Mouse (Mus musculus) olfactory bulb, adult 2 months (tissue): ENCODE measurements around the gene Lrrc10. TPM values are rescaled to one million over a fixed set of nuclear protein-coding genes. Genes with fewer than 3 reads are reported as not detected.
"Not testable (repeated sequence)": the region's sequence is repeated elsewhere in the genome, so short reads cannot be mapped to it uniquely, and the experiment has no call there.

Experiments
- H3K27ac ChIP-seq: fragments of 200-500 bp; 2 replicates; pipeline ENCODE4 v1.5.1; 2012; ENCODE audit warnings: low read depth, low read length; ENCODE audit not compliant: insufficient read depth
- H3K4me1 ChIP-seq: fragments of 200-500 bp; 2 replicates; pipeline ENCODE4 v1.6.1; 2012; ENCODE audit warnings: low read length; ENCODE audit not compliant: control insufficient read depth, insufficient read depth
- H3K4me3 ChIP-seq: fragments of 200-500 bp; 2 replicates; pipeline ENCODE4 v1.5.1; 2012; ENCODE audit warnings: mild to moderate bottlenecking, low read depth, low read length, moderate library complexity; ENCODE audit not compliant: insufficient read depth
- CTCF ChIP-seq: fragments of 200-500 bp; IDR thresholded peaks from 2 replicates; pipeline ENCODE4 v1.5.1; 2012; ENCODE audit warnings: low read depth, mild to moderate bottlenecking, low read length, moderate library complexity; ENCODE audit not compliant: insufficient read depth
- POLR2A ChIP-seq: fragments of 200-500 bp; IDR thresholded peaks from 2 replicates; pipeline ENCODE4 v1.6.1; 2012; ENCODE audit warnings: mild to moderate bottlenecking, low read depth, low read length, moderate library complexity; ENCODE audit not compliant: insufficient read depth
- WGBS: fragments of 180-500 bp; shearing (Covaris S2); methylation state at CpG from one replicate; pipeline ENCODE4 v1.1.7; 2018; 5-methylcytosine and 5-hydroxymethylcytosine counted together
- polyA plus RNA-seq: library from polyadenylated mRNA; stranded (reverse); fragments of >200 nt; gene quantifications from 2 replicates; pipeline ENCODE4 v1.2.4, GENCODE M21; 2012; ENCODE audit warnings: low replicate concordance; ENCODE audit not compliant: missing spikeins, insufficient read depth, insufficient read length

Gene Lrrc10
- polyA plus RNA-seq, 1 experiment, result not detected

- no peak for TF ChIP-seq POLR2A
- no peak for TF ChIP-seq CTCF
- H3K4me3 ChIP-seq, result no peak overlapping the region
- no peak overlapping the region for H3K27ac ChIP-seq
- peaks cover 7% of the 10 kb centered on the region for H3K4me1 ChIP-seq
- WGBS, result 92% methylated on average over 14 of the region's 14 CpGs
These were observed 2.8 kb upstream of the Lrrc10 start for GRCm38 (mm10) chr10:117042295-117042694.

- H3K4me3 ChIP-seq, H3K27ac ChIP-seq: not testable (repeated sequence)
- peaks cover 10% of the 10 kb centered on the region for H3K4me1 ChIP-seq
- WGBS, result 58% methylated on average over 16 of the region's 16 CpGs
These were observed 1.5 kb upstream of the Lrrc10 start for GRCm38 (mm10) chr10:117043497-117044166.

GRCm38 (mm10) chr10:117049253-117049652 lies 4.1 kb downstream of the Lrrc10 start:
- peaks cover 13% of the 10 kb centered on the region for H3K4me1 ChIP-seq
- no peak overlapping the region for H3K4me3 ChIP-seq
- no peak for TF ChIP-seq CTCF
- no peak for TF ChIP-seq POLR2A
- no peak overlapping the region for H3K27ac ChIP-seq
- 77% methylated on average over 4 of the region's 4 CpGs for WGBS

- WGBS, result 65% methylated on average over 4 of the region's 4 CpGs
- no peak overlapping the region for H3K27ac ChIP-seq
- TF ChIP-seq CTCF (no peak), POLR2A (no peak)
These were observed 4.9 kb downstream of the Lrrc10 start for GRCm38 (mm10) chr10:117049961-117050597.

GRCm38 (mm10) chr10:117055668-117056067 lies 10.5 kb downstream of the Lrrc10 start:
- TF ChIP-seq POLR2A, result no peak
- no peak for TF ChIP-seq CTCF
- H3K4me1 ChIP-seq, result no peaks in the 10 kb centered on the region
- H3K27ac ChIP-seq, result no peak overlapping the region
- 91% methylated on average over 4 of the region's 4 CpGs for WGBS
- H3K4me3 ChIP-seq, result no peak overlapping the region

More at GRCm38 (mm10) chr10:117049961-117050597, 4.9 kb downstream of the Lrrc10 start:
- H3K4me3 ChIP-seq, result no peak overlapping the region
- peaks cover 13% of the 10 kb centered on the region for H3K4me1 ChIP-seq

- 4% methylated on average over 15 of the region's 15 CpGs for WGBS
- peak overlapping the region; percentile 96 for H3K4me3 ChIP-seq
- H3K27ac ChIP-seq, result no peak overlapping the region
- H3K4me1 ChIP-seq, result peaks cover 3% of the 10 kb centered on the region; the same call in 1 of the 2 replicates
- no peak for TF ChIP-seq POLR2A
These were observed 17.7 kb downstream of the Lrrc10 start for GRCm38 (mm10) chr10:117062894-117063253.

- peaks cover 3% of the 10 kb centered on the region; the same call in 1 of the 2 replicates for H3K4me1 ChIP-seq
- TF ChIP-seq POLR2A, result peak; percentile 86
- no peak; the same call in 1 of the 2 replicates for TF ChIP-seq CTCF
- peak within 1 kb of the TSS; percentile 96 for H3K4me3 ChIP-seq
- peak within 1 kb of the TSS; percentile 61 for H3K27ac ChIP-seq
- under 1% methylated on average over 66 of the region's 68 CpGs for WGBS
These were observed 18.3 kb downstream of the Lrrc10 start, which contains the start of gene Cct2 for GRCm38 (mm10) chr10:117063254-117064021. TSS of gene Cct2 (minus strand) at chr10:117063814.

- Histone ChIP-seq H3K4me1 (peaks cover 3% of the 10 kb centered on the region; the same call in 1 of the 2 replicates), H3K27ac (no peak overlapping the region), H3K4me3 (peak overlapping the region; percentile 24; the same call in 1 of the 2 replicates)
- TF ChIP-seq CTCF, result no peak
- TF ChIP-seq POLR2A, result no peak
- 3% methylated on average over 7 of the region's 7 CpGs for WGBS
These were observed 18.9 kb downstream of the Lrrc10 start for GRCm38 (mm10) chr10:117064076-117064475.

- no peaks in the 10 kb centered on the region for H3K4me1 ChIP-seq
- H3K4me3 ChIP-seq, result no peak overlapping the region
- TF ChIP-seq CTCF (no peak), POLR2A (no peak)
- no peak overlapping the region for H3K27ac ChIP-seq
- 96% methylated on average over 3 of the region's 3 CpGs for WGBS
These were observed 24.0 kb downstream of the Lrrc10 start for GRCm38 (mm10) chr10:117069109-117069508.
